Mouse (Mus musculus): ENCODE results near the gene Golph3l.
"Not testable (repeated sequence)": the region's sequence is repeated elsewhere in the genome, so short reads cannot be mapped to it uniquely, and the experiment has no call there.

Golph3l gene

GRCm38 (mm10) chr3:95588604-95589086 lies at the start of gene Golph3l:
Gene Golph3l (plus strand): TSS chr3:95588934.
- DNase-seq = peak; percentile 98

DNA sequence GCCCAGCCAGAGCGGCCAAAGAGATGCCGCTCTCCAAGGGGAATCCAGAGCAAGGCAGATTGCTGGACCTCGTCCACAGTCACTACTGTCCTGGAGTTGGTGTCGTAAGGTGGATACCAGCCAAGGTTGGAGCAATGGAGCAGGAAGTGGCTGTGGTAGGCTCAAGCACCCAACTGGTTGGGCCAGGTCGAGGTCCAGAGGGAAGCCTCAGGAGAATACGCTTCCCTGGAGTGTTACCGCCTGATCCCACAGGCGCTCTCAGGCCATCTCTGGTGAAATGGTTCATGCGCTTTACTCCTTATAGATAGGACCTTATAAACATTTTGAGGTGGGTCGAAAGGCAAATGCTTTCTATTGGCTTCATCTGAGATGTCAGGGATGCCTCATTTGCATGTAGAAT lies 49.8 kb upstream of the Golph3l start:
- DNase-seq = peak in 1 of 2 experiments; percentile 16

DNA sequence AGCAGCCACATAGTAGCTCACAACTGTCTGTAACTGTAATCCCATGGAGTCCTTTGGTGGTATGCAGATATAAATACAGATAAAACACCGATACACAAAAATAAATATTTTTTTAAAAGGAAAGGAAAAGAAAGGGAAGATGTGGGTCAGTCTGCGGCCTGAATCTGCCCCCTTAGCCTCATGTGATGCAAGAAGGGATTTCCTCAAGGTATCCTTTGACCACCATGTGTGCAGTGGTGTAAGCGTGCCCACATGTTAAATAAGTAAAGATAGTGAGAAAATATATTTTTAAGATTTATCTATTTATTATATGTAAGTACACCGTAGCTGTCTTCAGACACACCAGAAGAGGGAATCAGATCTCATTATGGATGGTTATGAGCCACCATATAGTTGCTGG lies 48.9 kb upstream of the Golph3l start:
- no peak for DNase-seq

- DNase-seq = not testable (repeated sequence)
These were observed 47.5 kb upstream of the Golph3l start for GRCm38 (mm10) chr3:95541186-95541585.

DNA sequence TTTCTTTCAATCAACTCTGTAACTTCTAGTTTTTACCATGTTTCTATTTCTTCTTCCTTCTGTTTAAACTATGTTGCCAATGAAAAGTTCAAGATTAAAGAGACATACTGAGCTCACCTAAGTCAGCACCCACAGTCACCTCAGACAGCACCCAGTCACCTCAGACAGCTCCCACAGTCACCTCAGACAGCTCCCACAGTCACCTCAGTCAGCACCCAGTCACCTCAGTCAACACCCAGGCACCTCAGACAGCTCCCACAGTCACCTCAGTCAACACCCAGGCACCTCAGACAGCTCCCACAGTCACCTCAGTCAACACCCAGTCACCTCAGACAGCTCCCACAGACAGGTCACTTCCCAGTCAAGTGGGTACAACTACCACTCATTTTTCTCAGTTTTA lies 46.6 kb upstream of the Golph3l start:
- DNase-seq = no peak

DNA sequence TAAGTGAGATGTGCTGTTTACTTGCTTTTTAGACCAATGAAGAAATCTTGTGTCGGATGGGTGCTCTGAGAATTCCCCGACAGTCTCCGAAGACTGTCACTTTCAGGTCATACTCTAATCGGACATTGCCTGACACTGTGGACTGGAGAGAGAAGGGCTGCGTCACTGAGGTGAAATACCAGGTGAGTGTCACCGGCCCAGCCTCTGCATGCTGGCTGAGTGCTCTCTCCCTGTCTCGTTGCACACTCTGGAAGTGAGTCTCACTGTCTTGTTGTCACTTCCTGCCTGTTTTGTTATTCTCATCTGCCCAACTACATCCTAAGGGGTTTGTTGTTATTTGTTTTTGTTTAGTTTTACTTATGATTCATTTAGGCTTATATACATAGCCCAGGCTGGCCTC lies 45.8 kb upstream of the Golph3l start:
- no peak for DNase-seq

DNA sequence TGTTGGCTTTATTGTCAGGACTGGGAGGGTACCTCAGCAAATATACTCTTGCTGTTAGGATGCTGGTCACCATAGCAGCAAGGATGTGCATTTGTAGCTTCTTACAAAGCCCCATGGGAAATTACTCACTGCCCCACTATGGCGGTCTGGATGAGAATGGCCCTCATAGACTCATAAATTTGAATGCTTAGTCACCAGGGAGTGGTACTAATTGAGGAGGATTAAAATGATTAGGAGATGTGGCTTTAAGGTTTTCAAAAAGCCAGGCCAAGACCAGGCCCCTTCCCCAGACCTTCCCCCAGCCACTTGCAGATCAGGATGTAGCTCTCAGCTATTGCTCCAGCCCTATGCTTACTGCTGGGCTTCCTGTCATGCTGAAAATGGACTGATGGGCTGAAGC lies 38.6 kb upstream of the Golph3l start:
- DNase-seq = no peak

GRCm38 (mm10) chr3:95553986-95554385 lies 34.7 kb upstream of the Golph3l start:
- DNase-seq = no peak

GRCm38 (mm10) chr3:95559437-95559836 lies 29.3 kb upstream of the Golph3l start, which contains the start of gene Hormad1:
Gene Hormad1 (plus strand): TSS chr3:95559677.
- no peak for DNase-seq

DNA sequence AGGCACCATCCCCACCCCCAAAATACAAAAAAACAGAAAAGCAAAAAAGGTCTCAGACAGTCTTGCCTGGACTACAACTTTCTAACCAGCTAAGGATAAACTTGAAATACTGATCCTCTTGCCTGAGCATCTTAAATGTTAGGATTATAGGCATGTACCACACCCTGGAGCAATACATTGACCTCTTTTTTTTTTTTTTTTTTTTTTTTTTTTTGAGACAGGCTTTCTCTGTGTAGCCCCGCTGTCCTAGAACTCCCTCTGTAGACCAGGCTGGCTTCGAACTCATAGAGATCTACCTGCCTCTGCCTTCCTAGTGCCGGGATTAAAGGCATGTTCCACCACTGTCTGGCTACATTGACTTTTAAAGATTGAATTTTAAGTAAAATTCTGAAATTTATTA lies 28.0 kb upstream of the Golph3l start:
- DNase-seq = no peak

DNA sequence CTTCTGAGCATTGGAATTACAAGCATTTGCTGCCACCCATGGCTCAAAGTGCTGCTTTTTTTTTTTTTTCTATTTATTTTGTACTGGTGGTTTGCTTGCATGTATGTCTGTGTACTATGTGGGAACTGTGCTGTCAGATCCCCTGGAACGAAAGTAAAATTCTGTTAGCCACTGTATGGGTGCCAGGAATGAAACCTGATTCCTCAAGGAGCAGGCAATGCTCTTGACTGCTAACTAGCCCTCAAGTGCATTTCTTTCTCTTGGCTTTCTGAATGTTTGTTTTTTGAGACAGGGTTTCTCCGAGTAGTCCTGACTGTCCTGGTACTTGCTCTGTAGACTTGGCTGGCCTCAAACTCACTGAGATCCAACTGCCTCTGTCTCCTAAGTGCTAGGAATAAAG lies 26.9 kb upstream of the Golph3l start:
- DNase-seq = peak; percentile 16 to 57

- no peak for DNase-seq
These were observed 19.1 kb upstream of the Golph3l start for GRCm38 (mm10) chr3:95569585-95569984.

GRCm38 (mm10) chr3:95587754-95588603 lies 755 bp upstream of the Golph3l start:
- no peak for DNase-seq

DNA sequence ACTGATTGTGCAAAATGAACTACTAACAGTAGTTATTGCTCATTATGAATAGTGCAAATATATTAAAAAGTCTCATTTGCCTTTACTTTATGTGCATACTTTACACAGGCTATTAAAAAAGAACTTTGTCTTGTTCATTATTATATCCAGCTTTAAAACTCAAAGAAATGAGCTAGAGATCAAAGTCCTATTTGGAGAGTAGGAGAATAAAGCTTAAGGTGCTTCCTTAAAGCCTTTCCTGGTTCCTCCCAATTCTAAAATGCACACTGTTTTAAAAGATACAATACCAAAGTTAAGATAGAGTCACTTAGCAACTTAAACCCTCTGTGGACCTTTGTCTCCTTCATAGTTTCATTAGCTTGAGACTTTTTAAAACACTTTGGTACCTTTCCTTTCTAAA lies 10.0 kb downstream of the Golph3l start:
- no peak for DNase-seq

DNA sequence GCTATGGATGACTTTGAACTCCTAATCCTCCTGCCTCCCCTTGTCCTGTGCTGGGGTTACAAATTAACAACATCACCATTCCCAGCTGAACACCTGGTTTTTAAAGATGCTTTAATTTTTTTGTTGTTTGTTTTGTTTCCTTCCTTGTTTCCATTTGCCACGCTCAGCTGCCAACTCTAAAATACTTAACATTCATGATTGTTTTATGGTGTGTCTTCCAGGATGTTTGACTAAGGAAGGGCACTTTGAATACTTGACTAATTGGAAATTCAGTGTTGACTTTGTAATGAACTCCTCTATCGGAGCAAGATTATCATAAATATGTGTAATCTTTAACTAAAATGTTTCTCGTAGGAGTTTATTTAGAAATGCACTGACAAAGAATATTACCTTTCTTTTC lies 12.6 kb downstream of the Golph3l start:
- DNase-seq = no peak

DNA sequence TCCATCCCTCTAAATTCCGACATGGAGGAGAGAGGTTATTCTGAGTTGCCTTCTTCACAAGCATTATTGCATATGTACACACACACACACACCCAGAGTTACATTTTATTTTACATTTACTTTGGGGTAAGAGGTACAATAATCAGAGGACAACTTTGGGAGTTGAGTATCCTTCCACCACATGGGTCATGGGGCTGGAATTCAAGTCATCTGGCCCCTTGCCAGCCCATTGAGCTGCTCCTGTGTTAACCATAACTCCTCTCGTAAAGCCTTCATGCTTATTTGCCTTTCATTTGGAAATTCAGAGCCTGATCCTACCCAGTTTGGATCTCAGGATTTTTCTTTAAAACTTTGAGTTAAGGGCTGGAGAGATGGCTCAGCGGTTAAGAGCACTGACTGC lies 17.4 kb downstream of the Golph3l start:
- DNase-seq = peak; percentile 38 to 44

DNA sequence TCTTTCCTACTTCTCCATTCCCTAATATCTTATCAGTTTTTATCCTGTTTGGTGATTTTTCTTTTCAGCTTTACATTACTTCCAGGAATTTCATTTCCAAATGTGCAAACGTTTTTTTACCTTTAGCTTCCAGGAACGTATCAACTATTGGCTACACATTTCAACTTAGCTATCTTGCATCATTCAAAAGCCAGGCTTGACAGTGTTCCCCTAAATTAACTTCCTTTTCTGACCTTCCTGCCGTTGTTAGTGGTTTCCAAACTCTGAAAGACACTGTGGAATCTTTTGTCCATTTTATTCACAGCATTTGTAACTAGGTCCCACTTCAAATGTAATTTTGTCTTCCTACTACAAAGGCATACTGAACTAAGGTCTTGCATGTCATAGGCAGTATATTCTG lies 20.5 kb downstream of the Golph3l start:
- no peak for DNase-seq

GRCm38 (mm10) chr3:95613996-95614395 lies 25.3 kb downstream of the Golph3l start:
- no peak for DNase-seq

GRCm38 (mm10) chr3:95618511-95618910 lies 29.8 kb downstream of the Golph3l start:
- no peak for DNase-seq

DNA sequence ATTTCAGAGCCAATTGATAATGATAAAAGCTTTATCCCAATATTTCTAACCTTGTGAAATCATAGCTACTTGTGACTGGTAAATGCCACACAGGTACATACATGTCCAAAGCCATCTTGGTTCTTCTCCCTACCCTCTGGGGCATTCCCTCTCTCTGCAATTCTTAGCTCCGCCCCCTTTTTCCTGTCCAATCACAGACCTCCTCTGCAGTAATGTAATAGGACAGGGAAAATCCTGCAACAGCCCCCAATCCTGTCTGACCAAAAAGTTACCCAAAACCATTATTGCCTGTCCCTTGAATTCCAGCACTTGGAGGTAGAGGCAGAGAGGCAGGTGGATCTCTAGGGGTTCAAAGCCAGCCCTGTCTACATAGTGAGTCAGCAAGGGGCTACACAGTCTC lies 32.5 kb downstream of the Golph3l start:
- DNase-seq = no peak

GRCm38 (mm10) chr3:95622421-95622820 lies 33.7 kb downstream of the Golph3l start:
- not testable (repeated sequence) for DNase-seq

- DNase-seq = no peak
These were observed 34.8 kb downstream of the Golph3l start for GRCm38 (mm10) chr3:95623551-95623950.

DNA sequence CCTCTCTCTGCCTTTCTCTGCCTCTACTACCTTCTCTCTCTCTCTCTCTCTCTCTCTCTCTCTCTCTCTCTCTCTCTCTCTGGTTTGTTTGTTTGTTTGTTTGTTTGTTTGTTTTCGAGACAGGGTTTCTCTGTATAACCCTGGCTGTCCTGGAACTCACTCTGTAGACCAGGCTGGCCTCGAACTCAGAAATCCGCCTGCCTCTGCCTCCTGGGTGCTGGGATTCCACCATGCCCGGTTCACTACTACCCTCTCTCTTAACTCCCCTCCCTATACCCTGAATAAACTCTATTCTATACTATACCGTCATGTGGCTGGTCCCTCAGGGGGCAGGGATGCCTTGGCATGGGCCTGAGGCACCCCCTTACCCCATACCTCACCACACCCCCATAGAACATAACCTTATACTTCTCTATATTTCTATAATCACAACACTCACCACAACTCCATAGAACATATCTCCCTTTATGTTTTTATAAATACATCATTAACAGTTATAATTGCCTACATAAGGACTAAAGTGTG lies 35.3 kb downstream of the Golph3l start:
- not testable (repeated sequence) for DNase-seq

All from lung, adult 18-20 months (tissue).